Mouse (Mus musculus): Measurements from ENCODE around the gene Ccdc91.

GRCm38 (mm10) chr6:147490120-147490519 lies 14.5 kb downstream of the Ccdc91 start:
- TF ChIP-seq CTCF (IDR thresholded peaks at IDR 0.05; ENCODE audit: insufficient read depth, low read depth, low read length) (no peak), POLR2A (IDR thresholded peaks at IDR 0.05; ENCODE audit: insufficient read depth, low read depth, low read length) (no peak)
